Mouse (Mus musculus) heart, adult 2 months (tissue): ENCODE results near the gene Naaladl2.

Source experiments
- CTCF ChIP-seq: fragments of 200-600 bp; IDR thresholded peaks from 2 replicates; pipeline ENCODE4 v1.8.1; 2022; ENCODE audit warnings: antibody characterized with exemption, mild to moderate bottlenecking, moderate library complexity
- POLR2A ChIP-seq: fragments of 200-500 bp; IDR thresholded peaks from 2 replicates; pipeline ENCODE4 v1.6.1; 2011; ENCODE audit warnings: mild to moderate bottlenecking, low read depth, low read length, control low read depth; ENCODE audit not compliant: insufficient read depth

GRCm38 (mm10) chr3:25063217-25063616, 80.8 kb downstream of the Naaladl2 start:
- no peak for TF ChIP-seq POLR2A
- no peak for TF ChIP-seq CTCF
